Mouse (Mus musculus): ENCODE data around the gene Acap1. TPM values are rescaled to one million over a fixed set of nuclear protein-coding genes. Genes with fewer than 3 reads are reported as not detected.

Gene Acap1
- total RNA-seq, 2 experiments from 2014 or later, result 0.08 TPM; not detected in 1

DNA sequence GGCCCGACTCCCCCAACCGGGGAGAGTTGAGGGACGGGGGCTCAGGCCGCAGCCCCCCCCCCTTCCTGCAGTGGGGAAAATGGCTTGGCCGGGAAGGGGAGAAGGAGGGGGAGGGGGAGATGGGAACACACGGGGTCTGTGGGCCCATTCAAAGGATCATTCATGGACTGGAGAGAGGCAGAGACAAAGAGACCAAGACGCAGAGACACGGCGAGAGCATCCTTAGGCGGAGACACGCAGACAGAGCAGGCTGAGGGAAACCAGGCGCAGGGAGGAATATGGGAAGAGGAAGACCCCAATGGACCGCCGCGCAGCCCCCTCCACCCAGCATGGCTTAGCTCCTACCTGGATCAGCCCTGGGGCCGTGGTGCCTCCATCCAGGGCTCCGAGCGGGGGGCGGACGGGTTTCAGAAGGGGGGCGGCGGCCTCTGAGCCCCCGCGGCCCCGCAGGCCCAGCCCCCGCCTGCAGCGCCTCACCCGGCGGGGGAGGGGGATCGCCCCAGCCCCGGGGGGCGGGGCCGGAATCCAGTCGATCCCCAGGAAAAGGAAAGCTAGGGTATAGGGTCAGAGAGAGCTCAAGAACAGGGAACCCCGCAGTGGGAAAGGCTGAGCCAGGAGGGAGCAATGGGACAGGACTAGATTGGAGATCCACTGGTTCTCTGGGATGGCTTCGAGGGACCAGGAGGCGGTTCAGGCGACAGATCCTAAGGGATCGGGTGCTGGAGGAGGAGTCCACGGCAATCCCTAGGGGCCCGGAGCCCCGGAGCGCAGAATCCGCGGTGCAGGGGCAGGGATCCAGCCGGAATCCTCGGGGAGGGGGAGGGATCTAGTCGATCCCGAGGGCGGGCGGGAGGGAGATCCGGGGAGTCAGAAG, 58.4 kb downstream of the Acap1 start:
- no peak for TF ChIP-seq CTCF (IDR thresholded peaks at IDR 0.05)
- peak; percentile 66 for DNase-seq
- peak overlapping the region; percentile 94 for H3K4me3 ChIP-seq
- peak overlapping the region; percentile 98 for H3K27ac ChIP-seq
- intact Hi-C loops (cut with DNase I), result loop anchor here (2.0 kb wide), 1 partner anchor 32 kb away; the partner anchor contains the start of gene Tmem102

DNA sequence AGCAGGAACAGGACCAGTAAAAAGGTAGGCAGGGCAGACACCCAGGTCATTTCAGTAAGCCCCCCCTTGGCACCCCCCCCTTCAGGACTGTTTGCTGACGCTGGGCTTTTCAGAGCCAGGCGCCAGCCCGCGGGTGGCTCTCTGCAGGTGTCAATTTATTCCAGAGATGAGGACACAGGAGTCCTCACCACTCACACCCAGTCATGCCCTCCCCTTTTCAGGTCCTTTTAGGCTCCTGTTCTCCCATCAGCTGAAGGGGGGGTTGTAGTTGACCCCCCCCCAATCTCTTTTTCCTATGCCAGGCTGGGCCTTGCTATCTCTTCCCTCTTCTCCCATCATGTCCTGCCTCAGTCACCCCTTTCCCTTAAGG, 59.4 kb downstream of the Acap1 start:
- no peak for DNase-seq
- intact Hi-C loops (cut with DNase I), result loop anchor here (2.0 kb wide), 1 partner anchor 31 kb away; the partner anchor contains the start of gene Tmem102
- no peak overlapping the region for H3K4me3 ChIP-seq
- H3K27ac ChIP-seq, result no peak overlapping the region
- no peak for TF ChIP-seq CTCF (IDR thresholded peaks at IDR 0.05)

DNA sequence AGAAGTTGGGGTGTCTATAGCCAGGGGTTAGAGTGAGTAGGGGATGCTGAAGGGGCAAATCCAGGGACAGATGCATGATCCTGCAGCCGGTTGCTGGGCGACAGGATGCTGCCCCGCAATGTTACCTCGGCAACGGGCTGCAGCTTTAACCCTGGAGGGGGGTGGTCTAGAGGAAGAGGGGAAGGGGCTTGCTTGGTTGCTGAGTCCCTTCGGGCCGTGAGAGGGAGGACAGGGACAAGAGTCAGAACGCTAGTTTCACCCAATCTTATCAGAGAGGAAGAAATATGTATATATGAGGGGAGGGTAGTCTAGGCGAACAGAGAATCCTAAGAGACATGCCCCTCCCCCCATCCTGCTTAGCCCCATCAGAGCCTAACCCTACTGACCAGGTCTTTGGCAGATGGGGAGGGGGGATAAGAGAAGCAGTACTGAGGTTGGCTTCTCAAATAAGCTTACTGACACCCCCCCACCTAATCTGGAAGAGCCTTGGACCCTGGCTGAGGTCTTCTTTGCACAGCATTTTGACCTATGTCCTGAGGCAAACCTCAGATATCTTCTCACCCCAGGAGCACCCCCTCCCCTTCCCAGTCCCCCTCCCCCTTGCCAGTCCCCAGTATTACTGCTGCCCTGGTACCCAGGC, 59.9 kb downstream of the Acap1 start:
- DNase-seq, result no peak
- Histone ChIP-seq H3K4me3 (no peak overlapping the region), H3K27ac (no peak overlapping the region)
- intact Hi-C loops (cut with DNase I), result no loop called here
- TF ChIP-seq CTCF (IDR thresholded peaks at IDR 0.05), result no peak

DNA sequence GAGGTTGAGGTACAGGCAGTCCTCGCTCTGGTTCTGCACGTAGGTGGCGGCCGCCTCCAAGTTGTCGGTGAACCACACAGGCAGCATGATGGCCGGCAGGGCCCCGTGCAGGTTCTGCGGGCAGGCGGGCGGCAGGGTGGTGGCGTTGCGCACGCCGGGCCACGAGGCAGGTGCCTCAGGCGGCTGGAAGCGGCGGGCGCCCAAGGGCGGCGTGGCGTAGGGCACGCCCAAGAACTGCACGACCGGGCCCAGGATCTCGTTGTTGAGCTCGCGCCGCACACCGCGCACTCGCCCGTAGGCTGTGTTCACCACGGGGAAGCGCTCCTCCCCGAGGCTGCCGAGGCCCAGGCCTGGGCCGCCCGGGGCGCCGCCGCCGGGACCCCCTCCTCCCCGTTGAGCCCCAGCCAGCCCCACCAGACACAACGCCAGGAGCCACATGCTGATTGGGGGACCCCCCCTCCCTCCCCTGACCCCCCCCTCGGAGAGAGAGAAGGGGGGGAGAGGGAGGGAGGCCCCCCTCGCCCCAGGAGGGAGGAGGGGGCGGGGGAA, 61.3 kb downstream of the Acap1 start:
- Histone ChIP-seq H3K27ac (no peak overlapping the region), H3K4me3 (peak overlapping the region; percentile 60)
- intact Hi-C loops (cut with DNase I), result no loop called here
- DNase-seq, result peak; percentile 49
- no peak for TF ChIP-seq CTCF (IDR thresholded peaks at IDR 0.05)

DNA sequence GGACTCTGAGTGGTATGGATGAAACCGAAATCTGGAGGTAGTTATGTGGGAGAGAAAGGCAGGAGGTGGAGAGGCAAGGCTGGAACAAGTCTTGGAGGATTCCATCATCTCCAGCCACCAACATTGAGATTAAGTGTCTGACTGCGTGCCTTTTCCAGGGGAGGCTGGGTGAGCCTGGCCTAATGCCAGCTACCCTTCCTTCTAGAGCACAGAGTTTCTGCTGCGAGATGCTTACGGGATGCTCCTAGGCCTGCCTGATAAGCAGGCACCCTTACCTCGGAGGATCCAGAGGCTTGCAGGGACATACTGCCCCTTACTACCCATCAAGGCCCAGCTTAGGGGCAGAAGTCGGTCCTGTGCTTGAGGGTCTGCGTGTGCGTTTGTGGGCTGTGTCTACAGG, 61.8 kb downstream of the Acap1 start:
- Histone ChIP-seq H3K4me3 (peak overlapping the region; percentile 60), H3K27ac (no peak overlapping the region)
- DNase-seq, result no peak
- no peak for TF ChIP-seq CTCF (IDR thresholded peaks at IDR 0.05)
- intact Hi-C loops (cut with DNase I), result no loop called here

Small RNAs within 50 kb of the gene (microRNA-seq; reads per million reads assigned to microRNA genes)
- not detected for gene Mir6924

Other genes with a start within 250 kb of the Acap1 start
- gene Sox15, start 240.2 kb downstream of the Acap1 start, total RNA-seq (2021), result not detected
- 1 to 10 TPM; 8.6 to 9.7 TPM for gene Mpdu1, start 232.9 kb downstream of the Acap1 start, total RNA-seq (2021)
- 1 to 10 TPM; 1.7 to 3.2 TPM for gene Cd68, start 229.4 kb downstream of the Acap1 start, total RNA-seq (2021)
- 10 to 100 TPM; 98.0 to 98.5 TPM for gene Eif4a1, start 223.1 kb downstream of the Acap1 start, total RNA-seq (2021)
- 10 to 100 TPM; 25.4 to 28.1 TPM for gene Senp3, start 213.5 kb downstream of the Acap1 start, total RNA-seq (2021)
- 1 to 10 TPM in 1 of 2 experiments, under 1 TPM in 1; 0.64 to 1.1 TPM for gene Tnfsf13, start 209.8 kb downstream of the Acap1 start, total RNA-seq (2021)
- gene Tnfsf12, start 199.7 kb downstream of the Acap1 start, total RNA-seq (2021), result 10 to 100 TPM in 1 of 2 experiments, 1 to 10 TPM in 1; 6.5 to 10.6 TPM
- gene Tnfsfm13, start 199.4 kb downstream of the Acap1 start, total RNA-seq (2021), result 1 to 10 TPM; 1.2 to 1.9 TPM
- gene Polr2a, start 136.9 kb downstream of the Acap1 start, total RNA-seq (2021), result 10 to 100 TPM; 26.9 to 35.4 TPM
- not detected for gene Slc35g3, start 133.6 kb downstream of the Acap1 start, total RNA-seq (2021)
- gene Zbtb4, start 129.6 kb downstream of the Acap1 start, total RNA-seq (2021), result 10 to 100 TPM; 29.3 to 35.9 TPM
- 10 to 100 TPM; 23.2 to 26.3 TPM for gene Chrnb1, start 99.6 kb downstream of the Acap1 start, total RNA-seq (2021)
- 1 to 10 TPM; 3.9 to 4.7 TPM for gene Fgf11, start 93.7 kb downstream of the Acap1 start, total RNA-seq (2021)
- gene Tmem102, start 89.9 kb downstream of the Acap1 start, total RNA-seq (2021), result under 1 TPM; 0.20 to 0.41 TPM
- not detected for gene Gm39566, start 80.2 kb downstream of the Acap1 start, total RNA-seq (2021)
- gene Spem2, start 77.1 kb downstream of the Acap1 start, total RNA-seq (2021), result not detected
- gene Spem1, start 73.4 kb downstream of the Acap1 start, total RNA-seq (2021), result not detected
- gene Nlgn2, start 57.8 kb downstream of the Acap1 start, total RNA-seq (2021), result 1 to 10 TPM; 2.3 to 2.7 TPM
- 100 to 1,000 TPM; 144 to 165 TPM for gene Tmem256, start 57.0 kb downstream of the Acap1 start, total RNA-seq (2021)
- gene Plscr3, start 49.2 kb downstream of the Acap1 start, total RNA-seq (2021), result 10 to 100 TPM in 1 of 2 experiments, 1 to 10 TPM in 1; 9.6 to 13.0 TPM
- under 1 TPM in 1 of 2 experiments, not detected in 1; 0.11 TPM for gene Tnk1, start 36.8 kb downstream of the Acap1 start, total RNA-seq (2021)
- not detected for gene Tmem95, start 17.5 kb downstream of the Acap1 start, total RNA-seq (2021)
- 1 to 10 TPM; 1.3 to 1.7 TPM for gene Kctd11, start 14.1 kb downstream of the Acap1 start, total RNA-seq (2021)
- gene 2810408A11Rik, start 5.4 kb upstream of the Acap1 start, total RNA-seq (2021), result under 1 TPM in 1 of 2 experiments, not detected in 1; 0.33 TPM
- 10 to 100 TPM; 25.2 to 33.5 TPM for gene Neurl4, start 5.5 kb upstream of the Acap1 start, total RNA-seq (2021)
- gene Gps2, start 18.3 kb upstream of the Acap1 start, total RNA-seq (2021), result 10 to 100 TPM; 47.1 to 49.6 TPM
- gene Eif5a, start 26.4 kb upstream of the Acap1 start, total RNA-seq (2021), result 100 to 1,000 TPM; 413 to 433 TPM
- 10 to 100 TPM in 1 of 2 experiments, 1 to 10 TPM in 1; 8.0 to 16.5 TPM for gene Ybx2, start 40.3 kb upstream of the Acap1 start, total RNA-seq (2021)
- 100 to 1,000 TPM; 494 to 503 TPM for gene Slc2a4, start 52.6 kb upstream of the Acap1 start, total RNA-seq (2021)
- gene Cldn7, start 69.2 kb upstream of the Acap1 start, total RNA-seq (2021), result not detected
- gene Ctdnep1, start 85.6 kb upstream of the Acap1 start, total RNA-seq (2021), result 100 to 1,000 TPM; 217 to 261 TPM
- 10 to 100 TPM; 33.0 to 45.2 TPM for gene Elp5, start 87.0 kb upstream of the Acap1 start, total RNA-seq (2021)
- gene Gabarap, start 95.6 kb upstream of the Acap1 start, total RNA-seq (2021), result 100 to 1,000 TPM; 194 to 232 TPM
- 10 to 100 TPM; 19.2 to 21.8 TPM for gene Phf23, start 100.2 kb upstream of the Acap1 start, total RNA-seq (2021)
- gene Dvl2, start 105.1 kb upstream of the Acap1 start, total RNA-seq (2021), result 1 to 10 TPM; 3.6 to 5.0 TPM
- gene Acadvl, start 119.9 kb upstream of the Acap1 start, total RNA-seq (2021), result 100 to 1,000 TPM; 266 to 502 TPM
- 1 to 10 TPM; 3.2 to 5.2 TPM for gene Dlg4, start 121.4 kb upstream of the Acap1 start, total RNA-seq (2021)
- gene Asgr1, start 158.5 kb upstream of the Acap1 start, total RNA-seq (2021), result not detected
- gene Asgr2, start 197.1 kb upstream of the Acap1 start, total RNA-seq (2021), result under 1 TPM; 0.22 to 0.31 TPM
- 1 to 10 TPM in 1 of 2 experiments, under 1 TPM in 1; 0.94 to 3.3 TPM for gene Mgl2, start 234.8 kb upstream of the Acap1 start, total RNA-seq (2021)